Mouse (Mus musculus) liver, adult 2 months (tissue): ENCODE data around the gene Mtx1. TPM values are rescaled to one million over a fixed set of nuclear protein-coding genes. Genes with fewer than 3 reads are reported as not detected.

Experiments
- DNase-seq: peaks from one replicate; pipeline ENCODE4 v3.0.0-alpha.2; 2011; ENCODE audit warnings: low read depth, low spot score; ENCODE audit errors: extremely low read depth
- H3K27ac ChIP-seq: fragments of 200-500 bp; replicated peaks from 2 replicates; pipeline ENCODE4 v1.5.1; 2012; ENCODE audit warnings: low read depth, mild to moderate bottlenecking, control low read depth, inconsistent platforms, low read length; ENCODE audit not compliant: insufficient read depth
- H3K27me3 ChIP-seq: fragments of 200-500 bp; 2 replicates; pipeline ENCODE4 v1.6.1; 2012; ENCODE audit warnings: mild to moderate bottlenecking, moderate library complexity, low read length, inconsistent platforms; ENCODE audit not compliant: control insufficient read depth, insufficient read depth
- H3K36me3 ChIP-seq: fragments of 200-500 bp; 2 replicates; pipeline ENCODE4 v1.6.1; 2012; ENCODE audit warnings: low read length, inconsistent platforms; ENCODE audit not compliant: control insufficient read depth, insufficient read depth
- H3K4me1 ChIP-seq: fragments of 200-500 bp; 2 replicates; pipeline ENCODE4 v1.6.1; 2011; ENCODE audit warnings: low read length; ENCODE audit not compliant: control insufficient read depth, insufficient read depth
- H3K4me3 ChIP-seq: fragments of 200-500 bp; 2 replicates; pipeline ENCODE4 v1.5.1; 2011; ENCODE audit warnings: low read depth, mild to moderate bottlenecking, control low read depth, low read length, moderate library complexity; ENCODE audit not compliant: insufficient read depth
- H3K79me2 ChIP-seq: fragments of 200-500 bp; 2 replicates; pipeline ENCODE4 v1.6.1; 2012; ENCODE audit warnings: inconsistent platforms, mild to moderate bottlenecking, low read length, moderate library complexity; ENCODE audit not compliant: control insufficient read depth, insufficient read depth
- H3K9ac ChIP-seq: fragments of 200-500 bp; 2 replicates; pipeline ENCODE4 v1.6.1; 2012; ENCODE audit warnings: low read depth, mild to moderate bottlenecking, control low read depth, inconsistent platforms, low read length
- CTCF ChIP-seq: fragments of 200-500 bp; IDR thresholded peaks from 2 replicates; pipeline ENCODE4 v1.5.1; 2011; ENCODE audit warnings: low read depth, low read length, control low read depth
- POLR2A ChIP-seq: fragments of 200-500 bp; IDR thresholded peaks from 2 replicates; pipeline ENCODE4 v1.6.1; 2011; ENCODE audit warnings: low read length, control low read depth; ENCODE audit not compliant: insufficient read depth; ENCODE audit errors: extremely low read depth
- WGBS: fragments of 180-500 bp; shearing (Covaris S2); methylation state at CpG from one replicate; pipeline ENCODE4 v1.1.7; 2018; 5-methylcytosine and 5-hydroxymethylcytosine counted together
- polyA plus RNA-seq: library from polyadenylated mRNA; depleted of rRNA; stranded (reverse); fragments of >200 nt; gene quantifications from 2 replicates; pipeline ENCODE4 v1.2.3, GENCODE M21; 2012
- total RNA-seq: library from RNA; depleted of rRNA; stranded (reverse); fragments of >200 nt; gene quantifications from 2 replicates; pipeline ENCODE4 v1.2.3, GENCODE M21; 2014

The Mtx1 gene
- total and polyA plus RNA-seq, 2 experiments: 105 to 167 TPM

DNA sequence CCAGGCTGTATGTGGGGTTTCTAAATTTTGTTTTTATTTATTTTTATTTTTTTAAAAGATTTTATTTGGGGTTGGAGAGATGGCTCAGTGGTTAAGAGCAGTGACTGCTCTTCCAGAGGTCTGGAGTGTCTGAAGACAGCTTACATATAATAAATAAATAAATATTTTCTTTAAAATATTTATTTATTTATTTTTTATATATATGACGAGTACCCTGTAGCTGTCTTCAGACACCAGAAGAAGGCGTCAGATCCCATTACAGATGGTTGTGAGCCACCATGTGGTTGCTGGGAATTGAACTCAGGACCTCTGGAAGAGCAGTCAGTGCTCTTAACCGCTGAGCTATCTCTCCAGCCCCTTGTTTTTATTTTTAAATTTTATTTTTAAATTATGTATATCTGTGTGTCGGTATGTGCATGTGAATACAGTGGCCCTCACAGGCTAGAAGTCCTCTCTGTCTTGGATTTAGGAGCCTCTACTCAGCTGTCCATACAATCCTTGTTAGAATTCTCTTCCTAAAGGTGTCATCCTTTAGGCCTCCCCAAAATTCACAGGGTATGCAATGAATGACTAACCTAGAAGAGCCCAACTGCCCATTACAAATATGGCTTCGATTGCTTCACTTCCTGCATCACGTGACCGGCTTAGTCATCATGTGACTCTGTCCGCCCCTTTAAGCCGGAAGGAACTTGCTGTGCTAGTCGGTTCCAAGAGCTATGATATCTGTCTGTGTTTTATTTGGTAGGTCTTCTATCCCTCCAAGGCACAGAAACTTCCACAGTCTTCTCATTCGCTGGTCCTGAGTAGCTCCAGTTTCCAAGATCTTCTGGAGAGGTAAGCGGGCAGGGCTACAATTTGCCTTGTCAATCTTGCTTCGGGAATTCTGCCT, 24.4 kb downstream of the Mtx1 start, which contains the start of gene Gba:
Gba (plus strand) TSS at position 676 of the 889 bp plus-strand sequence.
- TF ChIP-seq POLR2A: no peak
- Histone ChIP-seq H3K9ac (peak within 1 kb of the TSS; percentile 69), H3K4me1 (peaks cover 4% of the 10 kb centered on the region), H3K79me2 (peaks cover 5% of the 10 kb centered on the region; the same call in 1 of the 2 replicates), H3K36me3 (peaks cover 8% of the 10 kb centered on the region; the same call in 1 of the 2 replicates), H3K27ac (peak within 1 kb of the TSS; percentile 38), H3K4me3 (peak within 1 kb of the TSS; percentile 55), H3K27me3 (no peaks in the 10 kb centered on the region)
- WGBS: 23% methylated on average over 13 of the region's 13 CpGs
- peak; percentile 85 for DNase-seq

DNA sequence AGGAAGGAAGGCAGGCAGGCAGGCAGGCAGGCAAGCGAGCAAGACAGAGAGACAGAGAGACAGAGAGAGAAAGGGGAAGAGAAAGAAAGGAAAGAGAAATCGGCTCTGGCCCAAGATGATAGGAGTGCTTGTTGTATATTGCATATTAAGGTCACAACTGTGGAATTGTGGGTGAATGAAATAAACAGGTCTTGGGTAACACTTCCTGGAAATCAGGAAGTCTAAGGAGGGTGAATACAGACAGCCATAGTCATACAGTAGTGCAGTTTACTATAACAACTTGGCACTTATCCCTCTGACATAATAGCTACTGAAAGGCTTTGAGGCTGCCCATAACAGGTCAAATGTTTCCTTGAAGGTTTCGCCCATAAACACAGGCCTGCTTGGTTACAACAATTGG, 27.0 kb downstream of the Mtx1 start:
- no peak overlapping the region for H3K9ac ChIP-seq
- TF ChIP-seq CTCF (no peak), POLR2A (no peak)
- H3K4me1 ChIP-seq: peaks cover 4% of the 10 kb centered on the region
- H3K27me3 ChIP-seq: no peaks in the 10 kb centered on the region
- no peak for DNase-seq
- H3K4me3 ChIP-seq: no peak overlapping the region
- H3K36me3 ChIP-seq: peaks cover 3% of the 10 kb centered on the region; the same call in 1 of the 2 replicates
- no peak overlapping the region for H3K27ac ChIP-seq
- H3K79me2 ChIP-seq: peaks cover 5% of the 10 kb centered on the region; the same call in 1 of the 2 replicates
- 77% methylated on average over 3 of the region's 3 CpGs for WGBS

DNA sequence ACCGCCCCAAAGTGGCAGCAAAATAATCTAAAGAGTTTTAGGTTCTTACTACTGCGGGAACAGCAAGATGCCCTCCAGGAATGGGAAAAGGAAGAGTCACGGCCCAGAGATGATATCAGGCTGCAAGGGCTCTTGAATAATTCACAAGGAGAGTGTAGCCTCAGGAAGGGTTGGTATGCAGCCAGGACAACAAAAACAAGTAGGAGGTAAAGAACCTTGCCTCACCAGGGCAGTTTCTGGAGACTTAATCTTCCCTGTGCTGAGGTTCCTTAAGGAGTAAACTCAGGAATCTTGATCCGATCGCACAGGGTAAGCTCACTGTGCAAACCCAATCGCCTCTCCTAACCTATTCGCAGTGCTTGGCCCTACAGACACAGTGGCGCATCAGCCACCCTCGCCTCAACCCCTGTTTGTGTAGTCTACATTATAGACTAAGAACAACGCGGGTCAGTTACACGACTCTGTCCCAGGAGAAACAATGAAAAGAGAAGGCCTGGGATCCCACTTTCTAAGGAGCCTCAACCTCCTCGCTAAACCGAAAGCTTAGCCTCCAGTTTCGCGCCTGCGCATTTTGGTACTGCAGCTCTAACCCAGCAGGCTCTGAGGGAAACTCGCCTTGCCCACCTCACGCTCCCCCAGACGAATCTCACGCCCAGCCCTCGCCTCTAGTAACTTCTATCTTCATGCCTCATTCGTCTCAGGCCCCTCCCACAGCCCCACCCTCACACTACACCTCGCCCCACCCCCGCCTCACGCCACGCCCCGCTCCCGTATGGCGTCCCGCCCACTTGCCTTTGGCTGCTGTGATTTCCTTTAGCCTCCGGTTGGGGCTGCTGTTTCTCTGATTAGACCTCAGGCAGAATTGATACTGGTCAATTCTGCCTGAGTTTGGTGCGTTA, 30.7 kb downstream of the Mtx1 start:
- 14% methylated on average over 33 of the region's 33 CpGs for WGBS
- Histone ChIP-seq H3K79me2 (no peaks in the 10 kb centered on the region), H3K27me3 (no peaks in the 10 kb centered on the region), H3K9ac (peak overlapping the region; percentile 40), H3K27ac (no peak overlapping the region; the same call in 1 of the 2 replicates), H3K4me3 (peak overlapping the region; percentile 56), H3K36me3 (no peaks in the 10 kb centered on the region), H3K4me1 (no peaks in the 10 kb centered on the region)
- peak; percentile 72 for DNase-seq
- TF ChIP-seq CTCF: peak; percentile 68
- TF ChIP-seq POLR2A: 0 out of 2 replicates have a peak, but pooled peaks have one; percentile 13

DNA sequence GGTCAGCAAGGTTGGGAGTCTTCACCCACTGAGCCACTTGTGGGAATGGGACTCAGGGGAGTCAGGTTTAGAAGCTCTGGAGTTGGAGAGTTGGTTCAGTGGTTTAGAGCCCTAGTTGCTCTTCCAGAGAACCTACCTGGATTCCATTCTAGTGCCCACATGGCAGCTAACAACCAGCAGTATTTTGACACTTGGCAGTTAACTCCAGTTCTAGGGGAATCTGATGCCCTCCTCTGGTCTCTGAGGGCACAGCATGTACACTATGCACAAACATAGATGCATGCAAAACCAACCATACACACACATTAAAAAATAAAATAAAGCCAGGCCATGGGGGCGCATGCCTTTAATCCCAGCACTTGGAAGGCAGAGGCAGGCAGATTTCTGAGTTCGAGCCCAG, 33.0 kb downstream of the Mtx1 start:
- TF ChIP-seq POLR2A (no peak), CTCF (no peak)
- Histone ChIP-seq H3K36me3 (no peaks in the 10 kb centered on the region), H3K4me1 (no peaks in the 10 kb centered on the region), H3K4me3 (no peak overlapping the region), H3K27ac (no peak overlapping the region), H3K9ac (no peak overlapping the region), H3K79me2 (no peaks in the 10 kb centered on the region), H3K27me3 (no peaks in the 10 kb centered on the region)
- DNase-seq: no peak
- WGBS: 89% methylated on average over 2 of the region's 2 CpGs

DNA sequence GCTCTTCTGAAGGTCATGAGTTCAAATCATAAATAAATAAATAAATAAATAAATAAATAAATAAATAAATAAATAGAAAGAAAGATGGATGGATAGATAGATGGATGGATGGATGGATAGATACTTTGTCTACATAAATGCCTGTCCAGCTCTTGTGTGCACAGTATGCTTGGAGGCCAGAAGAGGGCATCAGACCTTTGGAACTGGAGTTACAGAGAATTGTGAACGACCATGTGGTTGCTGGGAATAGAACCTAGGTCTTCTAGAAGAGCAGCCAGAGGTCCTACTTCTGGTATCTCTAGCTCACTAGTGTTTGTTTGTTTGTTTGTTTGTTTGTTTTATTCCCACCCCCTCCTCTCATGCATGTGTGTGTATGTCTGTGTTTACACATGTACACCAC, 33.5 kb downstream of the Mtx1 start:
- H3K27me3 ChIP-seq: no peaks in the 10 kb centered on the region
- no peak overlapping the region for H3K9ac ChIP-seq
- WGBS: 68% methylated on average over 1 of the region's 1 CpGs
- no peak for DNase-seq
- TF ChIP-seq CTCF (no peak), POLR2A (no peak)
- H3K79me2 ChIP-seq: no peaks in the 10 kb centered on the region
- H3K27ac ChIP-seq: no peak overlapping the region
- no peak overlapping the region for H3K4me3 ChIP-seq
- no peaks in the 10 kb centered on the region for H3K4me1 ChIP-seq
- no peaks in the 10 kb centered on the region for H3K36me3 ChIP-seq
